Mouse (Mus musculus) spleen, postnatal 36 days (tissue): ENCODE results near the gene Borcs8.
A peak's percentile ranks its signal among the peaks of the same experiment; 100 is the strongest.

ENCODE experiments used
- DNase-seq, 2 experiments: peaks; one replicate each; pipeline ENCODE4 v3.0.0; 2022; ENCODE audit warnings: low spot score in 2 of 2, mixed read lengths in 1 of 2

The Borcs8 gene

GRCm38 (mm10) chr8:70139026-70139857 is at the start of gene Borcs8, which contains the start of the genes Rfxank and Mef2b:
TSS of gene Borcs8 (plus strand) at chr8:70139499.
TSS of gene Rfxank (minus strand) at chr8:70139154.
TSS of gene Mef2b (plus strand) at chr8:70139711.
- DNase-seq = peak; percentile 99

- DNase-seq = no peak
Observed at GRCm38 (mm10) chr8:70092786-70093185, 46.5 kb upstream of the Borcs8 start.

GRCm38 (mm10) chr8:70099276-70099675 is 40.0 kb upstream of the Borcs8 start:
- DNase-seq = no peak

GRCm38 (mm10) chr8:70100241-70100640 is 39.1 kb upstream of the Borcs8 start:
- no peak for DNase-seq

- DNase-seq = peak; percentile 47 to 55
Observed at GRCm38 (mm10) chr8:70104506-70104905, 34.8 kb upstream of the Borcs8 start.

- DNase-seq = no peak
Observed at GRCm38 (mm10) chr8:70104922-70105321, 34.4 kb upstream of the Borcs8 start.

GRCm38 (mm10) chr8:70110451-70110850 is 28.8 kb upstream of the Borcs8 start:
- DNase-seq = peak; percentile 30 to 31

- no peak for DNase-seq
Observed at GRCm38 (mm10) chr8:70111192-70111795, 28.0 kb upstream of the Borcs8 start.

- DNase-seq = no peak
Observed at GRCm38 (mm10) chr8:70112401-70113016, 26.8 kb upstream of the Borcs8 start.

- no peak for DNase-seq
Observed at GRCm38 (mm10) chr8:70114488-70114887, 24.8 kb upstream of the Borcs8 start.

GRCm38 (mm10) chr8:70114892-70115291 is 24.4 kb upstream of the Borcs8 start:
- no peak for DNase-seq

- DNase-seq = peak in 1 of 2 experiments; percentile 27
Observed at GRCm38 (mm10) chr8:70117611-70118010, 21.7 kb upstream of the Borcs8 start.

- no peak for DNase-seq
Observed at GRCm38 (mm10) chr8:70118726-70119700, 20.3 kb upstream of the Borcs8 start.

- no peak for DNase-seq
Observed at GRCm38 (mm10) chr8:70120667-70121066, 18.6 kb upstream of the Borcs8 start, which contains the start of gene Ncan. TSS of gene Ncan (minus strand) at chr8:70120873.

GRCm38 (mm10) chr8:70122863-70123262 is 16.4 kb upstream of the Borcs8 start:
- no peak for DNase-seq

- DNase-seq = no peak
Observed at GRCm38 (mm10) chr8:70124992-70125391, 14.3 kb upstream of the Borcs8 start.

- no peak for DNase-seq
Observed at GRCm38 (mm10) chr8:70128435-70128834, 10.9 kb upstream of the Borcs8 start.

GRCm38 (mm10) chr8:70129309-70129952 is 9.9 kb upstream of the Borcs8 start:
- no peak for DNase-seq

GRCm38 (mm10) chr8:70130066-70130465 is 9.2 kb upstream of the Borcs8 start:
- DNase-seq = no peak

- peak; percentile 85 to 87 for DNase-seq
Observed at GRCm38 (mm10) chr8:70131166-70131883, 8.0 kb upstream of the Borcs8 start, which contains the start of gene Nr2c2ap. TSS of gene Nr2c2ap (plus strand) at chr8:70131333.
